Mouse (Mus musculus) MEL (cell line): ENCODE data around the gene Trim40.

Source experiments
- CTCF ChIP-seq, 3 experiments: IDR thresholded peaks in 2 of 3; conservative IDR thresholded peaks in 1 of 3; 2 replicates each; pipeline ENCODE4 v1.5.1; 2011 to 2012; ENCODE audit warnings: low read length in 3 of 3, low read depth in 2 of 3, mild to moderate bottlenecking in 2 of 3, improper control_type of control experiment in 1 of 3, inconsistent platforms in 1 of 3, mixed read lengths in 1 of 3, moderate library complexity in 1 of 3; ENCODE audit not compliant: control insufficient read depth in 1 of 3, insufficient read depth in 1 of 3, poor library complexity in 1 of 3, severe bottlenecking in 1 of 3
- ELF1 ChIP-seq: IDR thresholded peaks from 2 replicates; pipeline ENCODE4 v1.6.1; 2014; ENCODE audit warnings: low read depth, mild to moderate bottlenecking, inconsistent platforms, low read length, improper control_type of control experiment, moderate library complexity
- GABPA ChIP-seq: IDR thresholded peaks from 2 replicates; pipeline ENCODE4 v1.6.1; 2012; ENCODE audit warnings: low read depth, mild to moderate bottlenecking, inconsistent platforms, low read length, improper control_type of control experiment, moderate library complexity
- JUND ChIP-seq: IDR thresholded peaks from 2 replicates; pipeline ENCODE4 v1.6.1; 2011; ENCODE audit warnings: low read depth, mild to moderate bottlenecking, improper control_type of control experiment, low read length
- MAX ChIP-seq: IDR thresholded peaks from 2 replicates; pipeline ENCODE4 v1.6.1; 2011; ENCODE audit warnings: low read length, improper control_type of control experiment
- MYC ChIP-seq: IDR thresholded peaks from 2 replicates; pipeline ENCODE4 v1.6.1; 2011; ENCODE audit warnings: low read depth, mild to moderate bottlenecking, low read length, improper control_type of control experiment, moderate library complexity
- NRF1 ChIP-seq: IDR thresholded peaks from 2 replicates; pipeline ENCODE4 v1.6.1; 2014; ENCODE audit warnings: low read depth, mild to moderate bottlenecking, inconsistent platforms, low read length, improper control_type of control experiment, moderate library complexity; ENCODE audit not compliant: poor library complexity, insufficient read depth, severe bottlenecking
- POLR2A ChIP-seq, 2 experiments: IDR thresholded peaks; 2 replicates each; pipeline ENCODE4 v1.6.1; 2011 to 2012; ENCODE audit warnings: low read length in 2 of 2, mild to moderate bottlenecking in 2 of 2, control low read depth in 1 of 2, improper control_type of control experiment in 1 of 2, low read depth in 1 of 2, moderate library complexity in 1 of 2; ENCODE audit not compliant: control insufficient read depth in 1 of 2, insufficient read depth in 1 of 2, poor library complexity in 1 of 2
- POLR2AphosphoS2 ChIP-seq: IDR thresholded peaks from 2 replicates; pipeline ENCODE4 v1.6.1; 2011; ENCODE audit warnings: low read length, improper control_type of control experiment
- RCOR1 ChIP-seq: IDR thresholded peaks from 2 replicates; pipeline ENCODE4 v1.6.1; 2012; ENCODE audit warnings: low read depth, mild to moderate bottlenecking, inconsistent platforms, low read length, improper control_type of control experiment
- SIN3A ChIP-seq: IDR thresholded peaks from 2 replicates; pipeline ENCODE4 v1.6.1; 2012; ENCODE audit warnings: low read length, improper control_type of control experiment, inconsistent platforms
- TBP ChIP-seq: IDR thresholded peaks from 2 replicates; pipeline ENCODE4 v1.8.0; 2011; ENCODE audit warnings: low read depth, low read length, improper control_type of control experiment
- ZC3H11A ChIP-seq: IDR thresholded peaks from 2 replicates; pipeline ENCODE4 v1.6.1; 2012; ENCODE audit warnings: low read depth, mild to moderate bottlenecking, inconsistent platforms, low read length, improper control_type of control experiment
- ZKSCAN1 ChIP-seq: IDR thresholded peaks from 2 replicates; pipeline ENCODE4 v1.6.1; 2012; ENCODE audit warnings: low read depth, mild to moderate bottlenecking, inconsistent platforms, low read length, improper control_type of control experiment, moderate library complexity

- TF ChIP-seq POLR2A (IDR thresholded peaks at IDR 0.05; ENCODE audit: control insufficient read depth in 1 of 2, insufficient read depth in 1 of 2, low read depth in 1 of 2, low read length in 2 of 2, poor library complexity in 1 of 2) (no peak), MAX (no peak), ZC3H11A (no peak), POLR2AphosphoS2 (no peak), ELF1 (no peak), RCOR1 (no peak), CTCF (IDR thresholded peaks at IDR 0.05 in 2 of 3, conservative IDR thresholded peaks at IDR 0.05 in 1 of 3; ENCODE audit: control insufficient read depth in 1 of 3, insufficient read depth in 1 of 3, low read depth in 2 of 3, low read length in 3 of 3, poor library complexity in 1 of 3, severe bottlenecking in 1 of 3) (no peak), GABPA (no peak), TBP (no peak), MYC (no peak), JUND (no peak), SIN3A (no peak), NRF1 (no peak), ZKSCAN1 (no peak)
Observed at GRCm38 (mm10) chr17:36897065-36897464, 7.1 kb upstream of the Trim40 start.
